Comparison of ENCODE assay signal across 17 mouse cellular contexts in the genomic region with DNA sequence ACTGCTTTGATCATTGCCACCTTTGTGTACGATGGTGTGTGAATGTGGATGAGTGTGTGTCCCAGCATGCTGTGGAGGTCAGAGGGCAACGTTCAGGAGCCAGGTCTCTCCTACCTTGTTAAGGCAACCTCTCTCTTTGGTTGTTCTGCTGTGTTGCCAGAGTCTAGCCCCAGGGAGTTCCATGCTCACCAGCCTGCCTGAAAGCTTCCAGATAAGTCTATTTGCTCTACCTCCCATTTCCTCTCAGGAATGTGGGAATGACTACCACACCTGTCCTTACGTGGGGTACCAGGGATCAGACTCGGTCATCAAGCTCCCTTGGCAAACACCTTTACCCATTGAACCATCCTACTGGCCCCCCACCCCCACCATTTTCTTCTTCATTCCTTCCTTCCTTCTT.
"Had no signal": no experiment of that assay in that cellular context is flagged by ENCODE, and none has a peak within 500 bp of the region (broad histone marks: within the 10 kb centered on the region; RNA-seq: fewer than 3 reads in every experiment).

No protein-coding gene starts in this region.

- DNase-seq: lung, adult 18-20 months; lung, embryonic 14.5 days; lung, postnatal 14 days; lung, postnatal 4 days; midbrain, embryonic 14.5 days; retina, postnatal 1 day; right cerebral cortex, adult 18-20 months; thymus, adult 2 months; thymus, postnatal 25 days; thymus, postnatal 4 days had no signal

- H3K36me3 ChIP-seq: liver, embryonic 12.5 days; midbrain, embryonic 10.5 days; midbrain, embryonic 12.5 days; neural tube, embryonic 12.5 days had no signal

- H3K27me3 ChIP-seq: neural tube, embryonic 12.5 days had no signal

- H3K4me1 ChIP-seq: liver, embryonic 12.5 days; midbrain, embryonic 10.5 days; midbrain, embryonic 12.5 days; neural tube, embryonic 12.5 days had no signal

- H3K9me3 ChIP-seq: liver, embryonic 12.5 days; midbrain, embryonic 10.5 days; midbrain, embryonic 12.5 days; neural tube, embryonic 12.5 days had no signal

- H3K4me3 ChIP-seq: liver, embryonic 12.5 days; midbrain, embryonic 10.5 days; midbrain, embryonic 12.5 days; neural tube, embryonic 12.5 days had no signal

- H3K4me2 ChIP-seq: liver, embryonic 12.5 days; lung, embryonic 14.5 days; midbrain, embryonic 12.5 days; neural tube, embryonic 12.5 days had no signal

- H3K9ac ChIP-seq: liver, embryonic 12.5 days; liver, embryonic 14.5 days; lung, embryonic 14.5 days; midbrain, embryonic 12.5 days; neural tube, embryonic 12.5 days had no signal

- H3K27ac ChIP-seq: liver, embryonic 12.5 days; liver, embryonic 14.5 days; midbrain, embryonic 10.5 days; midbrain, embryonic 12.5 days; neural tube, embryonic 12.5 days had no signal

- ATAC-seq: liver, embryonic 12.5 days; lung, postnatal 0 days; midbrain, embryonic 16.5 days had no signal
